Mouse (Mus musculus) E14TG2a.4 (cell line): ENCODE results near the gene Sema6c.
A peak's percentile ranks its signal among the peaks of the same experiment; 100 is the strongest.

ENCODE experiments used
- H3K27me3 ChIP-seq: 2 replicates; pipeline ENCODE4 v1.6.1; 2014; ENCODE audit warnings: low read length, control low read depth; ENCODE audit not compliant: insufficient read depth
- H3K36me3 ChIP-seq: 2 replicates; pipeline ENCODE4 v1.6.1; 2014; ENCODE audit warnings: low read length, control low read depth; ENCODE audit not compliant: insufficient read depth
- H3K4me1 ChIP-seq: replicated peaks from 2 replicates; pipeline ENCODE4 v1.6.1; 2014; ENCODE audit warnings: low read depth, low read length, control low read depth
- H3K4me3 ChIP-seq: replicated peaks from 2 replicates; pipeline ENCODE4 v1.5.1; 2014; ENCODE audit warnings: mild to moderate bottlenecking, low read length
- H3K9me3 ChIP-seq: 2 replicates; pipeline ENCODE4 v1.6.1; 2014; ENCODE audit warnings: low read length, control low read depth
- CTCF ChIP-seq: conservative IDR thresholded peaks from 2 replicates; pipeline ENCODE4 v1.5.1; 2014; ENCODE audit warnings: low read length
- NANOG ChIP-seq: IDR thresholded peaks from 2 replicates; pipeline ENCODE4 v1.6.1; 2014; ENCODE audit warnings: borderline replicate concordance, low read length, mixed read lengths
- POU5F1 ChIP-seq: IDR thresholded peaks from 2 replicates; pipeline ENCODE4 v1.6.1; 2014; ENCODE audit warnings: low read length, borderline replicate concordance

Gene Sema6c

GRCm38 (mm10) chr3:95159987-95160963 lies at the start of gene Sema6c:
Gene Sema6c (plus strand): TSS chr3:95160457.
- peaks cover 9% of the 10 kb centered on the region for H3K36me3 ChIP-seq
- peak within 1 kb of the TSS; percentile 87 for H3K4me3 ChIP-seq
- TF ChIP-seq CTCF, result no peak
- TF ChIP-seq POU5F1, result no peak
- TF ChIP-seq NANOG, result no peak
- peaks cover 20% of the 10 kb centered on the region for H3K27me3 ChIP-seq
- peaks cover 57% of the 10 kb centered on the region for H3K4me1 ChIP-seq
- no peaks in the 10 kb centered on the region for H3K9me3 ChIP-seq

- H3K9me3 ChIP-seq, result no peaks in the 10 kb centered on the region
- peaks cover 48% of the 10 kb centered on the region for H3K4me1 ChIP-seq
- TF ChIP-seq NANOG (no peak), POU5F1 (no peak), CTCF (no peak)
- peaks cover 24% of the 10 kb centered on the region for H3K36me3 ChIP-seq
- peak within 1 kb of the TSS; percentile 91 for H3K4me3 ChIP-seq
- no peaks in the 10 kb centered on the region for H3K27me3 ChIP-seq
These were observed 49.1 kb upstream of the Sema6c start, which contains the start of gene Vps72 for GRCm38 (mm10) chr3:95110911-95111726. Gene Vps72 (plus strand): TSS chr3:95111022.

GRCm38 (mm10) chr3:95112760-95113159 lies 47.5 kb upstream of the Sema6c start:
- Histone ChIP-seq H3K4me3 (no peak overlapping the region), H3K36me3 (peaks cover 38% of the 10 kb centered on the region), H3K9me3 (no peaks in the 10 kb centered on the region), H3K4me1 (peaks cover 42% of the 10 kb centered on the region), H3K27me3 (no peaks in the 10 kb centered on the region)
- TF ChIP-seq POU5F1 (no peak), NANOG (no peak), CTCF (no peak)

- Histone ChIP-seq H3K4me1 (peaks cover 26% of the 10 kb centered on the region), H3K36me3 (peaks cover 85% of the 10 kb centered on the region), H3K4me3 (no peak overlapping the region), H3K27me3 (no peaks in the 10 kb centered on the region), H3K9me3 (no peaks in the 10 kb centered on the region)
- TF ChIP-seq CTCF (no peak), NANOG (no peak), POU5F1 (no peak)
These were observed 42.5 kb upstream of the Sema6c start for GRCm38 (mm10) chr3:95117751-95118150.

- Histone ChIP-seq H3K27me3 (no peaks in the 10 kb centered on the region), H3K4me3 (no peak overlapping the region), H3K36me3 (peaks cover 68% of the 10 kb centered on the region), H3K9me3 (no peaks in the 10 kb centered on the region), H3K4me1 (peaks cover 20% of the 10 kb centered on the region)
- no peak for TF ChIP-seq POU5F1
- TF ChIP-seq CTCF, result no peak
- no peak for TF ChIP-seq NANOG
These were observed 38.7 kb upstream of the Sema6c start for GRCm38 (mm10) chr3:95121580-95121979.

GRCm38 (mm10) chr3:95124246-95124645 lies 36.0 kb upstream of the Sema6c start, which contains the start of gene Tmod4:
Gene Tmod4 (plus strand): TSS chr3:95124476.
- H3K27me3 ChIP-seq, result no peaks in the 10 kb centered on the region
- no peak for TF ChIP-seq NANOG
- TF ChIP-seq CTCF, result peak; percentile 79
- TF ChIP-seq POU5F1, result no peak
- no peaks in the 10 kb centered on the region for H3K9me3 ChIP-seq
- peaks cover 42% of the 10 kb centered on the region for H3K4me1 ChIP-seq
- peaks cover 58% of the 10 kb centered on the region for H3K36me3 ChIP-seq
- no peak within 1 kb of the TSS for H3K4me3 ChIP-seq

GRCm38 (mm10) chr3:95124972-95125371 lies 35.3 kb upstream of the Sema6c start:
- Histone ChIP-seq H3K27me3 (no peaks in the 10 kb centered on the region), H3K36me3 (peaks cover 58% of the 10 kb centered on the region), H3K4me1 (peaks cover 47% of the 10 kb centered on the region), H3K4me3 (no peak overlapping the region), H3K9me3 (no peaks in the 10 kb centered on the region)
- TF ChIP-seq POU5F1 (no peak), CTCF (no peak), NANOG (no peak)

- H3K27me3 ChIP-seq, result no peaks in the 10 kb centered on the region
- H3K4me1 ChIP-seq, result peaks cover 48% of the 10 kb centered on the region
- no peak for TF ChIP-seq POU5F1
- no peak for TF ChIP-seq CTCF
- TF ChIP-seq NANOG, result no peak
- H3K4me3 ChIP-seq, result no peak overlapping the region
- no peaks in the 10 kb centered on the region for H3K9me3 ChIP-seq
- peaks cover 44% of the 10 kb centered on the region for H3K36me3 ChIP-seq
These were observed 31.0 kb upstream of the Sema6c start for GRCm38 (mm10) chr3:95129226-95129651.
